ENCODE assay signal across 19 mouse cellular contexts in genomic region chr12:25213782-25214478, GRCm38 (mm10).
DNase-seq lines count a peak whose midpoint lies in the region; ATAC-seq and TF ChIP-seq lines count a peak whose summit lies in the region.
"Had no signal": no experiment of that assay in that cellular context is flagged by ENCODE, and none has a peak within 500 bp of the region (broad histone marks: within the 10 kb centered on the region; RNA-seq: fewer than 3 reads in every experiment).

No protein-coding gene starts in this region.

- no peak for TF ChIP-seq CTCF in spleen, adult 2 months (IDR thresholded peaks at IDR 0.05; ENCODE audit: extremely low read depth, insufficient read depth, insufficient read length, insufficient replicate concordance)

- H3K4me3 ChIP-seq in spleen, adult 2 months (ENCODE audit: extremely low read depth, insufficient read depth, insufficient read length): no peak overlapping the region
- H3K4me3 ChIP-seq in macrophage (ENCODE audit: inconsistent target): no peak overlapping the region
- H3K4me3 ChIP-seq in neural tube, embryonic 15.5 days (replicated peaks): no peak overlapping the region
- H3K4me3 ChIP-seq: layer of hippocampus, adult 2 months; limb, embryonic 15.5 days had no signal

- ATAC-seq in neural tube, embryonic 15.5 days (ENCODE audit: low FRiP score): no peak
- ATAC-seq: forebrain, embryonic 16.5 days; hindbrain, postnatal 0 days; Patski had no signal

- H3K4me2 ChIP-seq in neural tube, embryonic 15.5 days: no peak overlapping the region
- H3K4me2 ChIP-seq: heart, embryonic 11.5 days; limb, embryonic 15.5 days; midbrain, embryonic 11.5 days had no signal

- DNase-seq in kidney, adult 9 months: peak; percentile 68
- DNase-seq in kidney, postnatal 14 days: no peak
- no peak for DNase-seq in spleen, adult 2 months (ENCODE audit: low read depth in 1 of 2, low spot score in 2 of 2)
- no peak for DNase-seq in spleen, postnatal 10 days (ENCODE audit: low spot score in 2 of 2)
- peak; percentile 53 for DNase-seq in adrenal gland, postnatal 10 days
- DNase-seq in ovary, postnatal 36 days (ENCODE audit: low spot score): no peak
- DNase-seq: cerebellum, adult 11 months; cerebellum, postnatal 36 days; gastrocnemius, postnatal 10 days; thymus, postnatal 36 days had no signal

- H3K9me3 ChIP-seq in neural tube, embryonic 15.5 days (replicated peaks): no peaks in the 10 kb centered on the region
- H3K9me3 ChIP-seq: limb, embryonic 15.5 days had no signal

- H3K27me3 ChIP-seq in spleen, adult 2 months (ENCODE audit: control insufficient read depth, insufficient read depth, low read length): no peaks in the 10 kb centered on the region
- no peaks in the 10 kb centered on the region for H3K27me3 ChIP-seq in neural tube, embryonic 15.5 days (replicated peaks)
- H3K27me3 ChIP-seq: limb, embryonic 15.5 days; Patski had no signal

- no peak for TF ChIP-seq POLR2A in spleen, adult 2 months (IDR thresholded peaks at IDR 0.05; ENCODE audit: low read depth, low read length)

- no peak overlapping the region for H3K9ac ChIP-seq in neural tube, embryonic 15.5 days (replicated peaks)
- H3K9ac ChIP-seq: limb, embryonic 15.5 days had no signal

- peak overlapping the region; percentile 50 for H3K27ac ChIP-seq in spleen, adult 2 months (ENCODE audit: insufficient read depth, low read length)
- H3K27ac ChIP-seq in macrophage: peak overlapping the region; percentile 95
- no peak overlapping the region for H3K27ac ChIP-seq in neural tube, embryonic 15.5 days (replicated peaks)
- H3K27ac ChIP-seq: hindbrain, postnatal 0 days; layer of hippocampus, adult 2 months; limb, embryonic 15.5 days had no signal

- no peaks in the 10 kb centered on the region for H3K36me3 ChIP-seq in spleen, adult 2 months (ENCODE audit: control insufficient read depth, insufficient read depth, low read length)
- no peaks in the 10 kb centered on the region for H3K36me3 ChIP-seq in macrophage (ENCODE audit: inconsistent target)
- no peaks in the 10 kb centered on the region for H3K36me3 ChIP-seq in neural tube, embryonic 15.5 days
- H3K36me3 ChIP-seq: limb, embryonic 15.5 days had no signal

- peaks cover 50% of the 10 kb centered on the region for H3K4me1 ChIP-seq in spleen, adult 2 months (ENCODE audit: control insufficient read depth, insufficient read depth, insufficient read length)
- H3K4me1 ChIP-seq in neural tube, embryonic 15.5 days: no peaks in the 10 kb centered on the region; the same call in 1 of the 2 replicates

- no peaks in the 10 kb centered on the region for H3K79me2 ChIP-seq in macrophage (ENCODE audit: inconsistent target)

- 80% methylated on average over 11 of the region's 11 CpGs for WGBS in spleen, adult 2 months
- WGBS in macrophage (ENCODE audit: missing documents): 22% methylated on average over 11 of the region's 11 CpGs
- 87% methylated on average over 11 of the region's 11 CpGs for WGBS in neural tube, embryonic 15.5 days

Comparison
In these comparisons a context has a peak if more than half of its experiments do, and no peak if none do; other contexts are left out.
1. DNase-seq: peak in kidney, adult 9 months (single experiment) and adrenal gland, postnatal 10 days (single experiment); none in kidney, postnatal 14 days (single experiment), spleen, adult 2 months (0 of 2), spleen, postnatal 10 days (0 of 2) and ovary, postnatal 36 days (single experiment).